Mouse (Mus musculus) large intestine, adult 2 months (tissue): ENCODE measurements at regions not wholly inside any gene's neighbourhood (a gene's known extent, or its start where the extent isn't known, plus 50 kb on each side); places are given as distances from the start of the nearest gene placed in this dataset.

Experiments used
- DNase-seq: peaks from one replicate; pipeline ENCODE4 v3.0.0-alpha.2; 2012; ENCODE audit warnings: low read depth, low spot score
- WGBS: fragments of 180-500 bp; shearing (Covaris S2); methylation state at CpG from one replicate; pipeline ENCODE4 v1.1.7; 2018; 5-methylcytosine and 5-hydroxymethylcytosine counted together

DNA sequence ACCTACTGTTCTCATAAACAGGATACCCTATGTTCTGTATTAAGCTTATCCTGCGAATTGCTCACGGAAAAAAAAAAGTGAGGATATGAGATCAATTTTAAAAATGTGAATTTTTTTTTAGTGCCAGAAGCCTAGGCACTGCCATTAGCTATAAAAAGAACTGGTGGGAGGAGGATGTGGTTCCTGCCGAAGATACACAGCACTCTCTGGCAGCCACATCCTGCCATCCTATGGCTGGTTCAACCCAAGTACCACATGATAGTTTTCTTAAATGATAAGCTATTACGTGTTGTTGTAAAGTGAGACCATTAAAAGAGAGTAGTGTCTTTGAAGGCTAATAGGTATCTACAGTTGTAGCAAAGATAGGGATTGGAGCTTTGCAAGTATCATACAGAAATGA lies 58.2 kb upstream of the Ppp3ca start:
- 82% methylated on average over 4 of the region's 4 CpGs for WGBS
- DNase-seq = no peak

DNA sequence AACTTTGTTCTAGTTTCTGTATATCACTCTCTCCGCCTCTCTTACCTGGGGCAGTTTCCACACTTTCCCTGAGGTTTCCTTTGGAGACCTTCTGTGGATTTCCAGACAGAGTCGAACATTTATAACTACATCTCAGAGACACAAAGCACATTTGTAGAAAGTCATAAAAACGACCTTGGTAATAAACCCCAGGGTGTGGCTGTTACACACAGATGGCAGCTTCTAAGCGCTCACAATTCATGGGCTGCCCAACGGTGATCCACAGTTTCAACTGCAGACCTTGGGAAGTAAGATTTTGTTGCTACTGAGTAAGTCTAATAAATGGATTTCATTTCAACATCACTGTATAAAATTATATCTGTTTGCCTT lies 59.4 kb upstream of the Ppp3ca start:
- WGBS = 16% methylated on average over 5 of the region's 5 CpGs
- DNase-seq = peak; percentile 71

DNA sequence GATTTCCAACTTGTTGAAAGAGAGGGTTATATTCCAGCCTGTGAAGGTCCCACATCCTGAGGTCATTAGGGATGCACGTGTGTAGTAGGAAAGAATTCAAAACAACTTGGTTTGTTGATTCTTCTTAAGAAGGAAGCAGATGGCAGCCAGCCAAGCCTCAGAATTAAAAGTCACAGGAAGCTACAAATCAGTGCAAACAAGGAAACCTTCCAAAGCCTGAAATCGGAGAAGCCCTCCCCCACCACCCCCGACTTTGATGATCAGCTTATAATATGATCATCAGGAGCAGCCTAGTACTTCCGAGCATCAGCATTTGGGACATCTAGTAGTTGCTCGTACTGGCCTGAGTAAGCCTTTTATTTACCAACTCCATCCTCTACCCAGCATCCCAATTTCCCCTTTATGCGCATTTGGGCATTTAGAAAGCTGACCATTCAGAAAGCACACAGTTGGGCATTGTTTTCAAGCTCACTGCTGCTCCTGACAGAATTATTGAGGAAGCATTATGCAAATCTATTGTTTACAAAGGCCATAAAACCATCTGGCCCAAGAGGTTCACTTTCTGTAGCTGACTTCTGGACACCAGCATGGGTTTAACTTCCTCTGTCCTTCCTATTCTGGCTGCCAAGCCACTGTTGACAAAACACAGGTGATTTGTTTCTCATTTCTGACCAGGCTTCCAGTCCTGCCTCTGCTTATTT lies 59.9 kb upstream of the Ppp3ca start:
- 4% methylated on average over 6 of the region's 6 CpGs for WGBS
- peak; percentile 71 for DNase-seq

DNA sequence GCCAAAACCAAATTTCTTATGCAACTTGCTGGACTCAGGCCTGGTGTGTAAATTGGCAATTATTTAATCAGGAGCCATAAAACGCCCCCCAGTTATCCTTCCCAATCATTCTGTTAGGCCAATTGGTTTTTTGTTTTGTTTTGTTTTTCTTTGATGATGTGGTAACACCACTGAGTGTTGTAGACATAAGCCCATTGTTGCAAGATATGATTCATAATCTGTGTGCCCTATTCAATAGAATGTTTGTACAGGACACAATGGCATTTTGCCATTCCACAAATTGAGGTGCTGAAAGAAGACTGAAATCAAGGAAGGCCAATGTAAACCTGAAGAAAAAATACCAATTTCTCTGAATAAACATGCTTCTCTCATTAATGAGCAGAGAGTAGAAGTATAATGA lies 68.2 kb upstream of the Ppp3ca start:
- WGBS = 59% methylated on average over 1 of the region's 1 CpGs
- no peak for DNase-seq

DNA sequence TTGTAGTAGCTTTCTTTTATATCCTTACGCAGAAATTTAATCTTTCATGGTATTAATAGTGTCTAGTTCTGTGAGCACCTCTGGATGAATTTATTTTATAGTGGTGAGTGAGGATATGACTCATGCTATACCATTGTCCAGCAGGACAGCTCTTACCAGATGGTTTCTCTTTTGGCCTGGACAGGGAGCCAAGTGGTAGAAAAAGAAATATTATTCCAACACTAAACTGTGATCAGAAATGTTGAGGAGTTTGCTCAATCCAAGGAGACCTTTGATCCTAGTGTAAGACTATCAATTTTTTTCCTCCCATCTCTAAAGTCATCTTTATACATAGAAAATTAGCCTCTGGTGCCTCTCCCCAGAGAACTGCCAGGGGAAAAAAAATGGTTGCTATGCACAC lies 86.0 kb upstream of the Ppp3ca start:
- 78% methylated on average over 1 of the region's 1 CpGs for WGBS
- no peak for DNase-seq

DNA sequence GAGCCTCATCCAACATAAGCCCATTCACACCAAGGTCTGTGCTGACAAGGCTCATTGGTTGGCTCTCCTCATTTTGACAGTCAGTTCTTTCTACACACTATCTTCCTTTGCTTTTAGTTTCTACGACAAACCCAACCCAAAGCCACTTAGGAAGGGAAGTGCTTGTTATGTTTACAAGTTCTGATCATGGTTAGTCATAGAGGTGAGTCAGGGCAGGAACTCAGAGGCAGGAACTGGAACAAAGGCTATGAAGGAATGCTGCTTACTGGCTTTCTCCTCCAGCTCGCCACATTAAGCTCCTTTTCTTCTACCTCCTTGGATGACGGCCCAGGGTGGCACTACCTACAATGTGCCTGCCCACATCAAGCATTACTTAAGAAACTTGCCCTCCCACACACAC lies 91.9 kb upstream of the Ppp3ca start:
- 66% methylated on average over 3 of the region's 3 CpGs for WGBS

DNA sequence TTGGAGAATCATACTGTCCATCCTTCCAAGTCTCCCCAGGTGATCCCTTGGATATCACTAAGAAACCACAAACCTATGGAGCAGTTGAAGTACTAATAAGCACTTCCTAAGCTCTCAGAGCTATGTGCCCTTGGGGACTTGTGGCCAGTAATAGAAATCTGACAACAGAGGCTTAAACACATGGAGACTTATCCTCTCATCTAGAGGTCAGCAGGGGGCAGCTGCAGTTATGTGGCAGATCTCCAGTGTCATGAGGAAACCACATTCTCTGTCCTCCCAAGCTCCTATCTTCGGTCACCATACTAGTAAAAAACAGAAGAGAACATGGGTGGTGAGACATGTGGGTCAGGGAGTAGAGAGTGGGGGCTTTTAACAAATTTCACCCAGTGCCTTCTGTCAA lies 99.4 kb upstream of the Ppp3ca start:
- 63% methylated on average over 1 of the region's 1 CpGs for WGBS
- no peak for DNase-seq

More for the DNA sequence above, 91.9 kb upstream of the Ppp3ca start:
- no peak for DNase-seq

DNA sequence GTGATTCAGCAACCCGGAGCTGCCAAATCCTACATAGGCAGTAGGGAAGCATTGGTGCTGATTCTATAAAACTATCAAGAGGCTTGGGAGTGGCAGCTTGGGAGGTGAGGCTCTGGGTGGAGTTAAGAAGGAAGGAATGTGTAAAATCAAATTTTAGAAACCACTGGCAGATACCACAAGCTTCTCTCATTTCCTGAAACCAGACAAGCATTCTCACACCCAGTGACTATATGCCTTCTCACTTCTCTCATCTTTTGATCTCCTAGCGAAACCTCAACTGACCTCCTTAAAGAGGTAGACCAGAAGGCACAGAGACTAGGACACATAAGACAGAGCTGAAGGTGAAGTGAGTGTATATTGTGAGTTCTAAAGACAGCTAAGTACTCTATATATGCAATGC lies 113.4 kb upstream of the Ppp3ca start:
- 68% methylated on average over 2 of the region's 2 CpGs for WGBS
- DNase-seq = no peak

DNA sequence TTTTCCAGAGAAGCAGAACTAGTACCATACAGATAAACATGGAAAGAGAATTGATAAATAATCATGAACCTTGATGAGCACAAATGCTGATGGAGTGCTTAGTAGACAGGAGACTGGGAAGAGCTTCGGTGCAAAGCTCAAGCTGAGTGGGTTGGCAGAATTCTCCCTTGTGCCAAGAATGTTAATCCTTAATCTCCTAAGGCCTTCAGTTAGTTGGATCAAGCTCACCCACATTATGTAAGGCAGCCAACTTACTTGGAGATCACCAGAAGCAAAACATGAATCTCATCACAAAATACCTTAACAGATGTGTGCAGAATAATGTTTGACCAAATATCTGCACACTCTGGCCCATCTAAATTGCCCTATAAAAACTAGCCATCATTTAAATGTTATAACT lies 120.5 kb upstream of the Ppp3ca start:
- DNase-seq = no peak

DNA sequence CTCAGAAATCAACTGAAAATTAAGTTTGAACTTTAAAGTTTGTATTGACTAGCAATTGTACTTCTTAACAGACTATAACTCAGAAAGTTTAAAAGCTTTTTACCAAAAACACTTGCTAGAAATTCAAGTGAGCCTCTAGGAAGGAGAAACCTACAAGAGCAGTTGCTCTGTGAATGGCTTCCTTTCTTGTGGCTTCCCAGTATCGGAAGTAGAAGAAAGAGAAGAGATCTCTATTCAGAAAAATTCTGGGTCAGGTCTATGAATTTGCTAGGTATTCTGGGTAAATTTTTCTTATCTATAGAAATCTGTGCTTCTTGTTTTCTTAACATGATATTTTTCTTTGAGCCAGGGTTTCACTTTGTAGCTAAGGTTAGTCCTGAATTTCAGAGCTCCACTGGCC lies 138.3 kb upstream of the Ppp3ca start:
- WGBS = 90% methylated on average over 1 of the region's 1 CpGs
- DNase-seq = no peak

More for the DNA sequence above, 120.5 kb upstream of the Ppp3ca start:
- 84% methylated on average over 1 of the region's 1 CpGs for WGBS

DNA sequence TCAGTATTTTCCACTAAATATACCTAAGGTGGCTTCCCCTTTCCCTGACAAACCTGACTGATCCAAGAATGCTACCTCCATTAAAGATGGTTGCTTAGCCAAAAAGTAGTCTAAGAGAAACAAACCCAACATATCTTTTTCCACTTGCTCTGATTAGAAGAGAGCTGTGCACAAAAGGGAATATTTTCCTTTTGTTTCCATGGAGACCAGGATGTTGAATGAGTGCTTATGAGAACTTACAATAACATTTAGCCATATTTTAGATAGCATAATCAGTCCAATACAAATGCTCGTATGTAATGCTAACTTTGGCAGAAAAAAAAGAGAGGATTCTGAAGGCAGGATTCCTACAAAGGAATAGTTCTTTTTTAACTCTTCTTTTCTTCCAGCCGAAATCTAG lies 161.3 kb upstream of the Ppp3ca start:
- WGBS = 58% methylated on average over 2 of the region's 2 CpGs
- no peak for DNase-seq

DNA sequence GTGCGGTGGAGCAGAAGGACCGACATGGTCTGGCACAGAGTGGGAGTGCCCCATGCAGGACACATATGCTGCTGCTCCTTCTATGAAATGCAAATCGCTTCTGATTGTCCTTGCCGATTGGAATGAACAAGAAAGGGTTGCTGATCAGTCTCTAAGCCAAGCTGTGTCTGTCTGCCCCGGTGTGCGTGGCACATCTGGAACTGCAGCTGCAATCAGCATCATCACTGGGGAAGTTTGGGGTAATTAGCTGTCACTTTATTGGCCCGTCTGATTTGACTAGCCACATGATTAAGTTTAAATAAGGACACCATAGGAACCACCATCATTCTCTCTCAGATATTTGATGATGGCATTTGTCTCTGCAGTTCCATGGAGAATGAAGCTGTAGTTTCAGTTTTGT lies 162.9 kb upstream of the Ppp3ca start:
- WGBS = 84% methylated on average over 7 of the region's 7 CpGs
- DNase-seq = no peak

DNA sequence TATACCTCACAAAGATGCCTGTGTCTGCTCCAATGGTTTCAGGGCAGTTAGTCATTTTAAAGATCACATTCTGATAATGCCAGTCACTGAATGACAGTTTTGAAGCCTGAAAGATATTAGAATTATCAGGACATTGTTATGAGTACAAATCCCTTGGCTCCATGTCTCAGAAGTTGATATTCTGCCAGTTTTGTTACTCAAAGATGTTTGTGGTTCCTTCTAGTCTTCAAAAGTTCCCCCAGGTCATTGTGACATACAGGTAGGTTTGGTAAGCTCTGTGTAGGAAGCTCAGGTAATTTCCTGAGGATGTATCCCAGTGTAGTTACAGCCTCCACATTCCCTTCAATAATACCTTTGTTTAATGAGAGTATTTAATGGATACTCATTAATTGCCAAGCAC lies 169.0 kb upstream of the Bank1 start:
- DNase-seq = no peak

DNA sequence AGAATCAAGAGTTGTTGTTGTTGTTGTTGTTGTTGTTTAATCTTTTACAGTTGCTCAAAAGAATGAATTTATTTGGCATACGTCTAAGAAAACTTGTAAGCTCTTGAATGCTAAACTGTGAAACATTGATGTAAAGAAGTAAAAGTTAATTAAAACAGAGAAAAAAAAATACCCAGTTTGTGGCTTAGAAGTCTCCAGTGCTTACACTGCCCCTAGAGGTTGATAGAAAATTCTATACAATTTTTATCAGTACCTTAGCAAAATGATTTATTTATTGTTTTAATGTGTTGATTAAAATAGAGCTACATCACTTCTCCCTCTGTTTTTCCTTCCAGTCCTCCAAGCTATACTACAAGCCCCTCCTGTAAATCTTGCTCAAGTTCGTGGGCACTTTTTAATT lies 165.8 kb upstream of the Bank1 start:
- 76% methylated on average over 2 of the region's 2 CpGs for WGBS
- DNase-seq = no peak

DNA sequence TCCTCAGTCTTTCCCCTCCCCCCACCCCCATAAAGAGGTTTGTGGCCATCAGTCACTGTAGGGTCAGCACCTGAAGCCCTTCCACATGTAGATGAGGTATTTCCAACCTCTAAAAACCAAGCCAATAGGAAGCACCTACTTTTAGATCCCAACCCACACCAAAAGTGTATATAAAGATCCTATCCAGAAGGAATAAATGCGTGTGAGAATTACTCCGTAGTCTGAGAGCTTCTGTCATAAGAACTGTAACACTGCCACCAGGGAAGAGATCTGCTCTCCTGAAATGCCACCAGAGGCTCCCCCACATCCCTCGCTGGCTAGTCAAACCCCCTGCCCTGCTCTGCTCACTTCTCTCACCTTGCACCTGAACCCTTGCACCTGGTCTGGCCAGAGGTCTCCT lies 145.8 kb upstream of the Bank1 start:
- DNase-seq = no peak
- 91% methylated on average over 3 of the region's 3 CpGs for whole genome bisulfite sequencing

DNA sequence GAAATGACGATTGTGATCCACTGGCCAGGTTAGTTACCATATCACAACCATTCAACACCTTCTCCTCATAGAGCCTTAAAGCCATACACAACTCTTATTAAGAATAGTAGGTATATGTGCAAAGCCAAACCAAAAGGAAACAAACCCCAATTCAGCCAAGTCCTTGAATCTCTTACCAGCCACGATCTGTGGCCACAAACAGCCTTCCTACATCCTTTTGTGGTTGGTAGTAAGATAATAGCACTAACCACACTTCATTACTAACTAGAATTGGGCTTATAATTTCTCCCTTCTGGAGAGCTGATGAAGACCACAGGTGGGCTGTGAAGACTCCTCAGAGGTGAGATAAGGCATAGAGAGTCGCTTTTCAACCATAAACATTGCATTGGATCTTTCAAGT lies 136.9 kb upstream of the Bank1 start:
- no peak for DNase-seq
- WGBS = 68% methylated on average over 3 of the region's 3 CpGs

DNA sequence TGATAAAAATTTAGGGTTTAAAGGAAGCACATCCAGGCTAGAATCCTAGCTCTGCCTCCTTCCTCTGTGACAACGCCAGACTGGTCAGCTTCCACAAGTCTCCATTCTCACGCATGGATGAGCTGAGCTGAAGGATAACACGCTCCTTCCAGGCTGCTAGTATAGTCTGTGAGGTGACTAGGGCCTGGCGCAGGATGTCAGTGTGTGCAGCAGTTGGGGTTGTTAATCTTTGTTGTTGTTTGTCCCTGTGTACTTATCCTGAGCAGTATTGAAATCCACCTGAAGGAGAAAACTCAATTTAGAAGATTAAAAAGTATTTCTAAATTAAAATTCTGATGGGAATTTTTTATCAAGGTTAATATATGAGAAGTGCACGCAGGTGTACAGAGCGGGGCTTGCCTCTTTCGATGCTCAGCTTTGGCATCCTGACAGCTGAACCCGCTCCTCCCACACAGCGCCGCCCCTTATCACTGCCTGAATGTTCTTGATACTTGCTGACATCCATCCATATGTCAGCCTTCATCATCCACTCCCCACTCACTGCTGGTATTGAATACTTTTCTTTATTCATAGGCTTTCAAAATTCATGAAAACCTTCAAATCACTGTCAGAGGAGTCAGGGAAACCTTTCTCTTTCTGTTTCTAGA lies 130.7 kb upstream of the Bank1 start:
- DNase-seq = no peak
- WGBS = 85% methylated on average over 10 of the region's 10 CpGs

DNA sequence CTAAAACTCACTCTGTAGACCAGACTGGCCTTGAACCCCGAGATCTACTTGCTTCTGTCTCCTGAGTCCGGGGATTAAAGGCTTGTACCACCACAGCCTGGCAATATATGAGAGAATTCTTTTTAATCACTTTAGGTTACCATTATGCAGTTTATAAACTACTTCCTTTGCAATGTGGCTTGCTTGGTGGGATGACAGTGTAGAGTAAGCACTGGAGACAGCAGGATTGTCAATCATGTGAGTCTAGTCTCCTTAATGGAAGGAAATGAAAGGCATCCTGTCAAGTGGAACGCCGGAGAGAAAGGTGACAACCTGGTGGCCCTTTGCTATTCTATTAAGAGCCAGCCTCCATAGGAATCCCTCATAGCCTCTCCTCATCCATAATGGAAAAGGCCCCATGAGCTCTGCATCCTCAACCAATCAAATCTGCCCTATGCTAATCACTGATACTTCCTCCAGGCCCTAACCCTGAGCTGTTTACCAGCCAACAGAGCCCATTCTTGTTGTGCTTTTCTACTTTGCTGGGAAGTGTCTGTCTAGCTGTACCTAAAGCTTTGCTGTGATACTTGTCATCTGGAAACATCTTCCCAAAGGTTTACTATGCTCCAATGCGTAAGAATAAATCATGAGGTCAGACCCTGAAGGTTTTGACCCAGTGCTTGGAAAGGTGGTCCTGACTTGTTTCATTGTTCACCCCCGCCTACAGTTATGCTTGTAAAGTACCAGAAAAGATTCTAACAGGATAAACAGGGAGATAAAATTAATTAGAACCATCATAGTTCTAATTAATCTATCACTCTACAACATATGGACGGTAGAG lies 130.0 kb upstream of the Bank1 start:
- DNase-seq = no peak
- 79% methylated on average over 7 of the region's 7 CpGs for WGBS

DNA sequence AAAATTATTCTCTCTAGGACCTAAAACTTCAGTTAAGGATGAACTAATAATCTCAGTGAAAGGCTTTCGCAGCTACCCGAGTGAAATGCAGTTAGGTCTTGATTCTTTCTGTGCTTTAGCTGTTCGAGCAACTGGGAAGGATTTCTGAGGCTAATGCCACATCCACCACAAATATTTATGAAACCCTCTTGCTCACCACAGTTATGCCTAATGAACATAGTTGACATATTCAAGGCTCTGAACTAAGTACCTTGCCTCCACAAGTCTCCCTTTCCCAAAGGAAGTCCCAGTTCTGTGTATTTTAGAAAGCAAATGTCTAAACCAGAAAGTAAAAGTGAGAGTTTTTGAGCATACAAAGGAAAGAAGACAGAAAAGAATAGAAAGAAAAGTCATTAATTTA lies 129.1 kb upstream of the Bank1 start:
- WGBS = 88% methylated on average over 3 of the region's 3 CpGs

DNA sequence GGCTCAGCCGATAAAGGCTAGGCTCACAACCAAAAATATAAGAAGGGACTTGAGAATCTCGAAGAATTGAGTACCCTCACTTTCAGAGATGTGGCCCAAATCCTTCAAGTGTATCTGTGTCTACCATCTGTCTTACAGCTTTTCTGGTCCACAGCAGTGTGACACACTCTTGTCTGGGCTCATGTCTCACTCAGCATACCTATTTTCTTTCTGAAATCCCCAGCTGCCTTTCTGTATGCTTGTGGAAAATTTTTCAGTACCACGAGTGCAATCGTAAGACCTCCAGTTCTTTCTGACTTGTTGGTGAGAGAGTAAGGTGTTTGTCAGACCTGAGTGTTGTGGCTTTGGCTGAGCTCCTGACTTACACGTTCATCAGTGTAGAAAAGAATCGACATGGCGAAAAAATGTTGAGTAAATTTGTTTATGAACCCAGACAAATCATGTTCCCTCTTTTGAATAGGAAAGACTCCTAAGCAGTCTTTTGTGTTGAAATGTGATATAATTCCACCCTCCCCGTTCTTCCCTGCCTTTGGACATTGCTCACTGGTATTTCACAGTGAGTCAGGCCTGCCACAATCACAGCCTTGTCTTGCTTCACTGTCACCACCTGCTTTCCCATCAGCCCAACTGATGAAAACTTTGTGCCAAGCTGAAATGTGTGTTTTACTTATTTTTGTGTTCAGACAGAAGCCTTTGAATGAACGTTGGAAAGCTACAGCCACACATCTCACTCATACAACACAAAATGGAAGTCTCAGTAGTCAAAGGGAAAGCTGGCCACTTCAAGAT lies 125.3 kb upstream of the Bank1 start:
- DNase-seq = no peak

More for the DNA sequence above, 129.1 kb upstream of the Bank1 start:
- DNase-seq = no peak

More for the DNA sequence above, 125.3 kb upstream of the Bank1 start:
- 79% methylated on average over 9 of the region's 9 CpGs for WGBS
